Mouse (Mus musculus) hindbrain, embryonic 11.5 days (tissue): ENCODE measurements at regions not wholly inside any gene's neighbourhood (a gene's known extent, or its start where the extent isn't known, plus 50 kb on each side); places are given as distances from the start of the nearest gene placed in this dataset.

ENCODE experiments used
- ATAC-seq: fragments of 200-750 bp; cut with Nextera tagmentation; 2 replicates; pipeline ENCODE4 v1.8.0; 2017; ENCODE audit warnings: mild to moderate bottlenecking, moderate TSS enrichment, moderate library complexity; ENCODE audit not compliant: low FRiP score
- DNase-seq: peaks from one replicate; pipeline ENCODE4 v3.0.0-alpha.2; 2015; ENCODE audit warnings: low spot score
- H3K27ac ChIP-seq: fragments of 300-500 bp; sonication (generic); 2 replicates; pipeline ENCODE4 v1.5.1; 2014; ENCODE audit warnings: mild to moderate bottlenecking, low read depth, low read length
- H3K27me3 ChIP-seq: fragments of 300-500 bp; sonication (generic); 2 replicates; pipeline ENCODE4 v1.6.1; 2014; ENCODE audit warnings: mild to moderate bottlenecking, low read length, moderate library complexity, mixed read lengths; ENCODE audit not compliant: control insufficient read depth, insufficient read depth
- H3K36me3 ChIP-seq: fragments of 300-500 bp; sonication (generic); 2 replicates; pipeline ENCODE4 v1.6.1; 2014; ENCODE audit warnings: mild to moderate bottlenecking, low read length, moderate library complexity, mixed read lengths; ENCODE audit not compliant: control insufficient read depth, insufficient read depth
- H3K4me1 ChIP-seq: fragments of 300-500 bp; sonication (generic); replicated peaks from 2 replicates; pipeline ENCODE4 v1.6.1; 2014; ENCODE audit warnings: low read length, mixed read lengths; ENCODE audit not compliant: control insufficient read depth, insufficient read depth
- H3K4me2 ChIP-seq: fragments of 300-500 bp; sonication (generic); replicated peaks from 2 replicates; pipeline ENCODE4 v1.6.1; 2014; ENCODE audit warnings: mild to moderate bottlenecking, low read depth, low read length
- H3K4me3 ChIP-seq: fragments of 300-500 bp; sonication (generic); 2 replicates; pipeline ENCODE4 v1.5.1; 2014; ENCODE audit warnings: low read depth, low read length
- H3K9ac ChIP-seq: fragments of 300-500 bp; sonication (generic); 2 replicates; pipeline ENCODE4 v1.6.1; 2014; ENCODE audit warnings: low read depth, low read length
- H3K9me3 ChIP-seq: fragments of 300-500 bp; sonication (generic); 2 replicates; pipeline ENCODE4 v1.6.1; 2016; ENCODE audit warnings: low read length; ENCODE audit not compliant: control insufficient read depth
- WGBS: fragments of 180-500 bp; shearing (Covaris S2); extraction: QIAGEN DNeasy Blood & Tissue Kit; methylation state at CpG from one replicate; pipeline ENCODE4 v1.1.7; 2014; 5-methylcytosine and 5-hydroxymethylcytosine counted together

- 10% methylated on average over 3 of the region's 3 CpGs for WGBS
Measured at GRCm38 (mm10) chrX:136321692-136322091, 51.6 kb downstream of the Bex3 start.

GRCm38 (mm10) chrX:136365809-136366208 lies 95.8 kb downstream of the Bex3 start:
- Histone ChIP-seq H3K4me1 (no peaks in the 10 kb centered on the region), H3K9ac (no peak overlapping the region), H3K9me3 (no peaks in the 10 kb centered on the region), H3K27me3 (no peaks in the 10 kb centered on the region), H3K4me2 (no peak overlapping the region), H3K36me3 (no peaks in the 10 kb centered on the region), H3K4me3 (no peak overlapping the region), H3K27ac (no peak overlapping the region)
- DNase-seq (no peak), ATAC-seq (no peak)
- 71% methylated on average over 2 of the region's 2 CpGs for WGBS

More at GRCm38 (mm10) chrX:136321692-136322091, 51.6 kb downstream of the Bex3 start:
- Histone ChIP-seq H3K9ac (no peak overlapping the region), H3K36me3 (no peaks in the 10 kb centered on the region), H3K27me3 (no peaks in the 10 kb centered on the region), H3K4me2 (no peak overlapping the region), H3K9me3 (no peaks in the 10 kb centered on the region), H3K27ac (no peak overlapping the region), H3K4me3 (no peak overlapping the region), H3K4me1 (no peaks in the 10 kb centered on the region)
- peak; percentile 75 for DNase-seq
- no peak for ATAC-seq
